Comparison of ENCODE assay signal across 8 mouse cellular contexts in genomic region chr11:120347791-120348683, GRCm38 (mm10). TPM values are rescaled to one million over a fixed set of nuclear protein-coding genes. Genes with fewer than 3 reads are reported as not detected.
DNase-seq lines count a peak whose midpoint lies in the region; ATAC-seq and TF ChIP-seq lines count a peak whose summit lies in the region.

Gene Actg1 (minus strand): TSS chr11:120348542.

- WGBS in forebrain, embryonic 11.5 days = 4% methylated on average over 101 of the region's 103 CpGs
- WGBS in heart, embryonic 16.5 days = 5% methylated on average over 100 of the region's 103 CpGs
- WGBS in liver, postnatal 0 days (ENCODE audit: insufficient replicate concordance) = 6% methylated on average over 88 of the region's 103 CpGs

- peaks cover 14 to 42% of the 10 kb centered on the region in 2 experiments for H3K4me1 ChIP-seq in CH12.LX (ENCODE audit: control insufficient read depth in 1 of 2, insufficient read depth in 2 of 2)
- peaks cover 18% of the 10 kb centered on the region for H3K4me1 ChIP-seq in forebrain, embryonic 11.5 days (replicated peaks; ENCODE audit: control insufficient read depth, insufficient read depth, low read length)
- peaks cover 26% of the 10 kb centered on the region for H3K4me1 ChIP-seq in heart, embryonic 16.5 days (ENCODE audit: control insufficient read depth, insufficient read depth, low read length)
- H3K4me1 ChIP-seq in liver, postnatal 0 days (ENCODE audit: insufficient read depth) = peaks cover 32% of the 10 kb centered on the region

- DNase-seq in CH12.LX (ENCODE audit: extremely low read depth) = peak; percentile 89
- peak; percentile 68 for DNase-seq in c-Kit-positive CD71-negative TER-119-negative erythroid progenitor cells, embryonic 14.5 days (ENCODE audit: low read depth)
- DNase-seq in forebrain, embryonic 11.5 days (ENCODE audit: low spot score) = peak; percentile 71
- DNase-seq in kidney, postnatal 36 days = peak; percentile 89 to 91
- DNase-seq in liver, postnatal 0 days = peak; percentile 85
- DNase-seq in thymus, adult 18-20 months = peak; percentile 57 to 76

- no peaks in the 10 kb centered on the region for H3K9me3 ChIP-seq in CH12.LX (replicated peaks; ENCODE audit: low read length)
- no peaks in the 10 kb centered on the region for H3K9me3 ChIP-seq in forebrain, embryonic 11.5 days (ENCODE audit: control insufficient read depth, low read length)
- H3K9me3 ChIP-seq in heart, embryonic 16.5 days (replicated peaks; ENCODE audit: control insufficient read depth, low read length) = no peaks in the 10 kb centered on the region
- no peaks in the 10 kb centered on the region for H3K9me3 ChIP-seq in liver, postnatal 0 days (ENCODE audit: low read length)

- no peak for TF ChIP-seq RAD21 in CH12.LX (IDR thresholded peaks at IDR 0.05; ENCODE audit: low read depth, low read length)

- peak within 1 kb of the TSS; percentile 81 to 98 (median 92) for H3K4me3 ChIP-seq in CH12.LX (replicated peaks in 1 of 3; ENCODE audit: low read depth in 2 of 3, low read length in 2 of 3, poor library complexity in 1 of 3)
- peak within 1 kb of the TSS; percentile 100 for H3K4me3 ChIP-seq in forebrain, embryonic 11.5 days (ENCODE audit: low read depth, low read length)
- peak within 1 kb of the TSS; percentile 98 for H3K4me3 ChIP-seq in heart, embryonic 16.5 days (ENCODE audit: low read length)
- H3K4me3 ChIP-seq in liver, postnatal 0 days (ENCODE audit: low read depth, low read length) = peak within 1 kb of the TSS; percentile 80

- no peak for TF ChIP-seq CTCF in CH12.LX (conservative IDR thresholded peaks at IDR 0.05 in 1 of 2, IDR thresholded peaks at IDR 0.05 in 1 of 2; ENCODE audit: low read depth in 2 of 2, low read length in 2 of 2)
- TF ChIP-seq CTCF in liver, postnatal 0 days (IDR thresholded peaks at IDR 0.05; ENCODE audit: low read depth) = no peak

- dilution Hi-C loops in CH12.LX (cut with MboI; ENCODE audit: extremely low pct_ligation_motif_present, extremely low pct_unique_long_range_greater_than_20kb, low sequenced_read_pairs) = no loop called here

- ATAC-seq in forebrain, embryonic 11.5 days (replicated peaks; ENCODE audit: low FRiP score) = peak; percentile 84
- ATAC-seq in heart, embryonic 16.5 days (replicated peaks; ENCODE audit: extremely low read depth, insufficient read depth, low FRiP score) = peak; percentile 64
- ATAC-seq in liver, postnatal 0 days = peak; percentile 78
- ATAC-seq in neutrophil, adult 5-6 weeks (ENCODE audit: extremely low read depth, insufficient number of reproducible peaks, low FRiP score, poor library complexity, severe bottlenecking) = peak; percentile 46

- peaks cover 18 to 22% of the 10 kb centered on the region in 2 experiments for H3K36me3 ChIP-seq in CH12.LX (replicated peaks in 1 of 2; ENCODE audit: control insufficient read depth in 1 of 2, insufficient read depth in 1 of 2, low read length in 1 of 2)
- H3K36me3 ChIP-seq in forebrain, embryonic 11.5 days (ENCODE audit: control insufficient read depth, insufficient read depth, low read length) = peaks cover 5% of the 10 kb centered on the region; the same call in 1 of the 2 replicates
- peaks cover 10% of the 10 kb centered on the region for H3K36me3 ChIP-seq in heart, embryonic 16.5 days (ENCODE audit: control insufficient read depth, insufficient read depth)
- H3K36me3 ChIP-seq in liver, postnatal 0 days (replicated peaks; ENCODE audit: insufficient read depth, low read length) = peaks cover 10% of the 10 kb centered on the region

- TF ChIP-seq POLR2A in CH12.LX (IDR thresholded peaks at IDR 0.05; ENCODE audit: low read depth, low read length) = peak; percentile 96

- H3K79me2 ChIP-seq in CH12.LX (replicated peaks; ENCODE audit: control insufficient read depth, extremely low read depth, insufficient read depth, poor library complexity, severe bottlenecking) = peaks cover 17% of the 10 kb centered on the region

- peak within 1 kb of the TSS; percentile 97 for H3K9ac ChIP-seq in CH12.LX (ENCODE audit: insufficient read depth, low read depth)
- peak within 1 kb of the TSS; percentile 100 for H3K9ac ChIP-seq in forebrain, embryonic 11.5 days (ENCODE audit: low read length)
- H3K9ac ChIP-seq in heart, embryonic 16.5 days (ENCODE audit: low read length) = peak within 1 kb of the TSS; percentile 100
- H3K9ac ChIP-seq in liver, postnatal 0 days (replicated peaks) = peak within 1 kb of the TSS; percentile 94

- H3K27ac ChIP-seq in CH12.LX (ENCODE audit: insufficient read depth, low read depth) = peak within 1 kb of the TSS; percentile 80
- H3K27ac ChIP-seq in forebrain, embryonic 11.5 days (ENCODE audit: low read depth, low read length) = peak within 1 kb of the TSS; percentile 99
- peak within 1 kb of the TSS; percentile 100 for H3K27ac ChIP-seq in heart, embryonic 16.5 days (ENCODE audit: low read length)
- H3K27ac ChIP-seq in liver, postnatal 0 days (ENCODE audit: low read depth) = peak within 1 kb of the TSS; percentile 99

- H3K4me2 ChIP-seq in CH12.LX (ENCODE audit: insufficient read depth, low read depth, poor library complexity, severe bottlenecking) = peak within 1 kb of the TSS; percentile 78
- H3K4me2 ChIP-seq in forebrain, embryonic 11.5 days (ENCODE audit: low read depth, low read length, severe bottlenecking) = peak within 1 kb of the TSS; percentile 89
- peak within 1 kb of the TSS; percentile 95 for H3K4me2 ChIP-seq in heart, embryonic 16.5 days (ENCODE audit: low read depth, low read length)
- H3K4me2 ChIP-seq in liver, postnatal 0 days (ENCODE audit: low read depth, low read length) = peak within 1 kb of the TSS; percentile 99

- in situ Hi-C loops in CH12.LX (cut with MboI; ENCODE audit: low pct_ligation_motif_present, low pct_unique_long_range_greater_than_20kb, low sequenced_read_pairs) = no loop called here

- no peak for TF ChIP-seq EP300 in CH12.LX (IDR thresholded peaks at IDR 0.05; ENCODE audit: low read length)
- TF ChIP-seq EP300 in liver, postnatal 0 days (IDR thresholded peaks at IDR 0.05; ENCODE audit: low read depth) = no peak

- H3K27me3 ChIP-seq in CH12.LX (replicated peaks) = no peaks in the 10 kb centered on the region
- no peaks in the 10 kb centered on the region for H3K27me3 ChIP-seq in forebrain, embryonic 11.5 days (ENCODE audit: control insufficient read depth, insufficient read depth, low read length)
- H3K27me3 ChIP-seq in heart, embryonic 16.5 days (ENCODE audit: control insufficient read depth, insufficient read depth, low read length) = no peaks in the 10 kb centered on the region
- no peaks in the 10 kb centered on the region for H3K27me3 ChIP-seq in liver, postnatal 0 days (ENCODE audit: insufficient read depth, low read length)

TF ChIP-seq in CH12.LX, 34 proteins besides CTCF, POLR2A, EP300 and RAD21:
- TF ChIP-seq ELF1 (IDR thresholded peaks at IDR 0.05; ENCODE audit: low read depth, low read length) = no peak
- 0 out of 2 replicates have a peak, but pooled peaks have one; percentile 45 for TF ChIP-seq MEF2A (IDR thresholded peaks at IDR 0.05; ENCODE audit: borderline replicate concordance, low read depth, low read length)
- peak; percentile 60; the same call in 1 of the 2 replicates for TF ChIP-seq CHD2 (IDR thresholded peaks at IDR 0.05; ENCODE audit: low read length)
- TF ChIP-seq MXI1 (IDR thresholded peaks at IDR 0.05; ENCODE audit: low read depth, low read length) = peak; percentile 24; the same call in 1 of the 2 replicates
- no peak for TF ChIP-seq PAX5 (IDR thresholded peaks at IDR 0.05; ENCODE audit: low read length)
- no peak for TF ChIP-seq MAZ (IDR thresholded peaks at IDR 0.05; ENCODE audit: low read depth, low read length)
- no peak for TF ChIP-seq UBTF (IDR thresholded peaks at IDR 0.05; ENCODE audit: low read depth, low read length)
- TF ChIP-seq TCF12 (IDR thresholded peaks at IDR 0.05; ENCODE audit: low read depth, low read length) = peak; percentile 78
- no peak for TF ChIP-seq MAFK (IDR thresholded peaks at IDR 0.05; ENCODE audit: insufficient replicate concordance, low read length)
- TF ChIP-seq JUN (IDR thresholded peaks at IDR 0.05; ENCODE audit: insufficient read depth, low read depth, low read length) = no peak
- no peak for TF ChIP-seq SIN3A (IDR thresholded peaks at IDR 0.05; ENCODE audit: low read length)
- TF ChIP-seq IRF4 (IDR thresholded peaks at IDR 0.05; ENCODE audit: low read depth, low read length) = 0 out of 2 replicates have a peak, but pooled peaks have one; percentile 27
- TF ChIP-seq KAT2A (IDR thresholded peaks at IDR 0.05; ENCODE audit: insufficient replicate concordance, low read length) = peak; percentile 60; the same call in 1 of the 2 replicates
- no peak for TF ChIP-seq SMC3 (IDR thresholded peaks at IDR 0.05; ENCODE audit: low read depth, low read length)
- peak; percentile 100 for TF ChIP-seq NELFE (IDR thresholded peaks at IDR 0.05; ENCODE audit: low read depth, low read length)
- TF ChIP-seq ZNF384 (IDR thresholded peaks at IDR 0.05; ENCODE audit: low read depth, low read length) = no peak
- no peak for TF ChIP-seq JUND (conservative IDR thresholded peaks at IDR 0.05; ENCODE audit: low read depth, low read length)
- TF ChIP-seq HCFC1 (IDR thresholded peaks at IDR 0.05; ENCODE audit: low read depth, low read length) = peak; percentile 59
- TF ChIP-seq MAX (IDR thresholded peaks at IDR 0.05; ENCODE audit: low read length) = no peak
- TF ChIP-seq TBP (conservative IDR thresholded peaks at IDR 0.05; ENCODE audit: low read depth, low read length) = peak; percentile 95
- peak; percentile 82 for TF ChIP-seq USF1 (IDR thresholded peaks at IDR 0.05; ENCODE audit: low read depth, low read length)
- TF ChIP-seq BHLHE40 (IDR thresholded peaks at IDR 0.05; ENCODE audit: low read depth, low read length) = no peak
- no peak for TF ChIP-seq ZKSCAN1 (IDR thresholded peaks at IDR 0.05; ENCODE audit: borderline replicate concordance, low read depth, low read length)
- 0 out of 2 replicates have a peak, but pooled peaks have one; percentile 23 for TF ChIP-seq RCOR1 (conservative IDR thresholded peaks at IDR 0.05; ENCODE audit: low read depth, low read length)
- peak; percentile 99 for TF ChIP-seq ZMIZ1 (IDR thresholded peaks at IDR 0.05; ENCODE audit: low read depth, low read length)
- no peak for TF ChIP-seq E2F4 (IDR thresholded peaks at IDR 0.05; ENCODE audit: insufficient replicate concordance, low read depth, low read length)
- peak; percentile 94 for TF ChIP-seq POLR2AphosphoS2 (IDR thresholded peaks at IDR 0.05; ENCODE audit: low read depth, low read length)
TF ChIP-seq in CH12.LX: peak in this region for 13.

RNA-seq across cellular contexts. Expression of gene Actg1, which starts in this region (rescaled TPM):
- 1,832 and 2,176 TPM in 2 replicates for total RNA-seq in CH12.LX (2012; rRNA removed)
- total RNA-seq in CH12.LX (2014; rRNA removed) = 2,424 and 2,484 TPM in 2 replicates
- polyA plus RNA-seq in CH12.LX (2012; ENCODE audit: insufficient read length, low read depth) = 3,554 and 4,362 TPM in 2 replicates
- polyA plus RNA-seq in forebrain, embryonic 11.5 days (2014; fragmentation: Nextera tagmentation; extraction: Ambion mirVana) = 2,808 and 3,088 TPM in 2 replicates
- polyA plus RNA-seq in heart, embryonic 16.5 days (2015; fragmentation: Nextera tagmentation; extraction: Ambion mirVana) = 1,134 and 1,179 TPM in 2 replicates
- 463 and 498 TPM in 2 replicates for polyA plus RNA-seq in liver, postnatal 0 days (2015; fragmentation: Nextera tagmentation; extraction: Ambion mirVana)
- total RNA-seq in neutrophil, adult 5-6 weeks (2017) = 1,411 and 1,557 TPM in 2 replicates

Comparison
In these comparisons a context has a peak if more than half of its experiments do, and no peak if none do; other contexts are left out.
1. Peak in every context shown above with its lines: DNase-seq, ATAC-seq, H3K4me3 ChIP-seq and H3K27ac ChIP-seq.